Mouse (Mus musculus): ENCODE results near the gene Nek7.

- no peak for TF ChIP-seq EP300 (IDR thresholded peaks at IDR 0.05; ENCODE audit: low read depth)
- TF ChIP-seq CTCF (IDR thresholded peaks at IDR 0.05; ENCODE audit: low read depth), result no peak
Observed at GRCm38 (mm10) chr1:138449476-138449851, 170.5 kb downstream of the Nek7 start.

Measured in liver, postnatal 0 days (tissue).